Mouse (Mus musculus) lung, embryonic 14.5 days (tissue): ENCODE results near the gene Xndc1. TPM values are rescaled to one million over a fixed set of nuclear protein-coding genes. Genes with fewer than 3 reads are reported as not detected.

Experiments used
- ATAC-seq: fragments of 200-750 bp; cut with Nextera tagmentation; 2 replicates; pipeline ENCODE4 v1.8.0; 2017; ENCODE audit warnings: mild to moderate bottlenecking, moderate TSS enrichment, moderate library complexity; ENCODE audit not compliant: insufficient read depth
- DNase-seq: peaks from one replicate; pipeline ENCODE4 v3.0.0-alpha.2; 2015
- H3K27ac ChIP-seq: fragments of 300-500 bp; sonication (generic); 2 replicates; pipeline ENCODE4 v1.5.1; 2014; ENCODE audit warnings: low read depth, mild to moderate bottlenecking, moderate library complexity
- H3K27me3 ChIP-seq: fragments of 300-500 bp; sonication (generic); 2 replicates; pipeline ENCODE4 v1.6.1; 2014; ENCODE audit warnings: low read length, control low read depth; ENCODE audit not compliant: insufficient read depth
- H3K36me3 ChIP-seq: fragments of 300-500 bp; sonication (generic); 2 replicates; pipeline ENCODE4 v1.6.1; 2014; ENCODE audit warnings: control low read depth; ENCODE audit not compliant: insufficient read depth
- H3K4me1 ChIP-seq: fragments of 300-500 bp; sonication (generic); 2 replicates; pipeline ENCODE4 v1.6.1; 2014; ENCODE audit warnings: antibody characterized with exemption, control low read depth; ENCODE audit not compliant: insufficient read depth
- H3K4me2 ChIP-seq: fragments of 300-500 bp; sonication (generic); 2 replicates; pipeline ENCODE4 v1.6.1; 2014; ENCODE audit warnings: mild to moderate bottlenecking
- H3K4me3 ChIP-seq: fragments of 300-500 bp; sonication (generic); 2 replicates; pipeline ENCODE4 v1.5.1; 2014; ENCODE audit warnings: low read depth, low read length
- H3K9ac ChIP-seq: fragments of 300-500 bp; sonication (generic); 2 replicates; pipeline ENCODE4 v1.6.1; 2014
- H3K9me3 ChIP-seq: fragments of 300-500 bp; sonication (generic); 2 replicates; pipeline ENCODE4 v1.6.1; 2016; ENCODE audit warnings: low read depth, low read length, control low read depth
- CTCF ChIP-seq: IDR thresholded peaks from 2 replicates; pipeline ENCODE4 v1.5.1; 2016; ENCODE audit warnings: antibody characterized with exemption, low read depth
- WGBS: fragments of 180-500 bp; shearing (Covaris S2); extraction: QIAGEN DNeasy Blood & Tissue Kit; methylation state at CpG from one replicate; pipeline ENCODE4 v1.1.7; 2014; 5-methylcytosine and 5-hydroxymethylcytosine counted together
- polyA plus RNA-seq: library from polyadenylated mRNA; unstranded; fragments of >200 nt; fragmentation: Nextera tagmentation; extraction: Ambion mirVana; gene quantifications from 2 replicates; pipeline ENCODE4 v1.2.1, GENCODE M21; 2014

Xndc1 gene
- polyA plus RNA-seq, 1 experiment from 2014 or later = 26.9 TPM

- no peak for ATAC-seq
- Histone ChIP-seq H3K9me3 (no peaks in the 10 kb centered on the region), H3K27me3 (no peaks in the 10 kb centered on the region), H3K4me2 (no peak within 1 kb of the TSS), H3K9ac (no peak within 1 kb of the TSS), H3K36me3 (no peaks in the 10 kb centered on the region), H3K4me3 (no peak within 1 kb of the TSS), H3K4me1 (peaks cover 4% of the 10 kb centered on the region; the same call in 1 of the 2 replicates), H3K27ac (no peak within 1 kb of the TSS)
- TF ChIP-seq CTCF = no peak
- WGBS = 68% methylated on average over 7 of the region's 7 CpGs
- DNase-seq = no peak
Measured at GRCm38 (mm10) chr7:102109171-102109570, 43.9 kb downstream of the Xndc1 start, which contains the start of gene Art5. Gene Art5, minus strand, starts transcription at chr7:102109489.

GRCm38 (mm10) chr7:102109746-102110145, 44.4 kb downstream of the Xndc1 start:
- H3K4me1 ChIP-seq = peaks cover 4% of the 10 kb centered on the region; the same call in 1 of the 2 replicates
- H3K4me3 ChIP-seq = no peak overlapping the region
- no peaks in the 10 kb centered on the region for H3K27me3 ChIP-seq
- WGBS = 79% methylated on average over 4 of the region's 4 CpGs
- ATAC-seq = no peak
- no peak overlapping the region for H3K4me2 ChIP-seq
- H3K9me3 ChIP-seq = no peaks in the 10 kb centered on the region
- no peak for DNase-seq
- no peak overlapping the region for H3K27ac ChIP-seq
- no peak for TF ChIP-seq CTCF
- H3K9ac ChIP-seq = no peak overlapping the region
- H3K36me3 ChIP-seq = no peaks in the 10 kb centered on the region

- no peak for TF ChIP-seq CTCF
- Histone ChIP-seq H3K4me3 (no peak overlapping the region), H3K27ac (no peak overlapping the region), H3K27me3 (no peaks in the 10 kb centered on the region), H3K4me2 (no peak overlapping the region), H3K9me3 (no peaks in the 10 kb centered on the region), H3K4me1 (no peaks in the 10 kb centered on the region), H3K36me3 (peaks cover 3% of the 10 kb centered on the region; the same call in 1 of the 2 replicates), H3K9ac (no peak overlapping the region)
- 63% methylated on average over 45 of the region's 45 CpGs for WGBS
- DNase-seq (no peak), ATAC-seq (no peak)
Measured at GRCm38 (mm10) chr7:102113151-102113729, 47.9 kb downstream of the Xndc1 start.

GRCm38 (mm10) chr7:102116579-102117331, 51.4 kb downstream of the Xndc1 start, which contains the start of gene Chrna10:
Gene Chrna10, minus strand, starts transcription at chr7:102116828.
- Histone ChIP-seq H3K4me3 (no peak within 1 kb of the TSS), H3K27me3 (no peaks in the 10 kb centered on the region), H3K9me3 (no peaks in the 10 kb centered on the region), H3K36me3 (peaks cover 38% of the 10 kb centered on the region), H3K9ac (no peak within 1 kb of the TSS), H3K27ac (no peak within 1 kb of the TSS), H3K4me1 (no peaks in the 10 kb centered on the region), H3K4me2 (no peak within 1 kb of the TSS)
- no peak for TF ChIP-seq CTCF
- peak; percentile 42; the same call in 1 of the 2 replicates for ATAC-seq
- 33% methylated on average over 7 of the region's 7 CpGs for WGBS
- DNase-seq = no peak

- Histone ChIP-seq H3K4me1 (no peaks in the 10 kb centered on the region), H3K9ac (no peak overlapping the region), H3K27me3 (no peaks in the 10 kb centered on the region), H3K4me3 (no peak overlapping the region), H3K9me3 (no peaks in the 10 kb centered on the region), H3K27ac (no peak overlapping the region), H3K36me3 (peaks cover 44% of the 10 kb centered on the region), H3K4me2 (no peak overlapping the region)
- no peak for ATAC-seq
- no peak for TF ChIP-seq CTCF
- WGBS = 68% methylated on average over 6 of the region's 6 CpGs
- no peak for DNase-seq
Measured at GRCm38 (mm10) chr7:102117382-102117781, 52.1 kb downstream of the Xndc1 start.

GRCm38 (mm10) chr7:102120326-102120725, 55.0 kb downstream of the Xndc1 start:
- no peak for TF ChIP-seq CTCF
- WGBS = 93% methylated on average over 10 of the region's 10 CpGs
- Histone ChIP-seq H3K4me1 (no peaks in the 10 kb centered on the region), H3K4me3 (no peak overlapping the region), H3K27me3 (no peaks in the 10 kb centered on the region), H3K27ac (no peak overlapping the region), H3K9me3 (no peaks in the 10 kb centered on the region), H3K36me3 (peaks cover 72% of the 10 kb centered on the region), H3K9ac (no peak overlapping the region), H3K4me2 (no peak overlapping the region)
- ATAC-seq (no peak), DNase-seq (no peak)

- DNase-seq (peak; percentile 60), ATAC-seq (peak; percentile 54; the same call in 1 of the 2 replicates)
- no peak for TF ChIP-seq CTCF
- no peaks in the 10 kb centered on the region for H3K4me1 ChIP-seq
- no peak overlapping the region for H3K4me3 ChIP-seq
- H3K27me3 ChIP-seq = no peaks in the 10 kb centered on the region
- H3K9me3 ChIP-seq = no peaks in the 10 kb centered on the region
- peaks cover 87% of the 10 kb centered on the region for H3K36me3 ChIP-seq
- H3K4me2 ChIP-seq = no peak overlapping the region
- H3K27ac ChIP-seq = no peak overlapping the region
- no peak overlapping the region for H3K9ac ChIP-seq
- WGBS = 72% methylated on average over 4 of the region's 4 CpGs
Measured at GRCm38 (mm10) chr7:102132395-102132794, 67.1 kb downstream of the Xndc1 start.

Other genes starting within 250 kb of the Xndc1 start
- gene Phox2a, start 247.2 kb upstream of the Xndc1 start, polyA plus RNA-seq = 0.34 and 0.67 TPM in 2 replicates
- gene Inppl1, start 227.3 kb upstream of the Xndc1 start, polyA plus RNA-seq = 35.6 and 37.4 TPM in 2 replicates
- 2.6 and 2.8 TPM in 2 replicates for gene Folr2, start 208.3 kb upstream of the Xndc1 start, polyA plus RNA-seq
- 85.9 and 90.4 TPM in 2 replicates for gene Anapc15, start 201.8 kb upstream of the Xndc1 start, polyA plus RNA-seq
- 0.20 and 0.73 TPM in 2 replicates for gene Folr1, start 194.7 kb upstream of the Xndc1 start, polyA plus RNA-seq
- gene Lamtor1, start 159.6 kb upstream of the Xndc1 start, polyA plus RNA-seq = 151 and 161 TPM in 2 replicates
- 0.30 and 0.43 TPM in 2 replicates for gene Tomt, start 159.2 kb upstream of the Xndc1 start, polyA plus RNA-seq
- gene Lrrc51, start 131.6 kb upstream of the Xndc1 start, polyA plus RNA-seq = 7.7 and 8.3 TPM in 2 replicates
- 109 TPM in 2 replicates for gene Numa1, start 131.4 kb upstream of the Xndc1 start, polyA plus RNA-seq
- gene Il18bp, start 46.8 kb upstream of the Xndc1 start, polyA plus RNA-seq = 2.2 and 2.6 TPM in 2 replicates
- gene Rnf121, start within 50 bp of the Xndc1 start, polyA plus RNA-seq = 24.8 and 29.3 TPM in 2 replicates
- 1.0 and 1.2 TPM in 2 replicates for gene Xntrpc, start 202 bp downstream of the Xndc1 start, polyA plus RNA-seq
- gene Trpc2, start 17.6 kb downstream of the Xndc1 start, polyA plus RNA-seq = not detected in 2 replicates
- gene Art1, start 36.2 kb downstream of the Xndc1 start, polyA plus RNA-seq = 0.50 and 0.65 TPM in 2 replicates
- 1.1 and 1.2 TPM in 2 replicates for gene Art5, start 44.0 kb downstream of the Xndc1 start, polyA plus RNA-seq
- not detected in 2 replicates for gene Chrna10, start 51.3 kb downstream of the Xndc1 start, polyA plus RNA-seq
- gene Nup98, start 144.7 kb downstream of the Xndc1 start, polyA plus RNA-seq = 50.2 and 50.7 TPM in 2 replicates
- 77.9 and 80.4 TPM in 2 replicates for gene Pgap2, start 144.7 kb downstream of the Xndc1 start, polyA plus RNA-seq
- 68.4 and 71.9 TPM in 2 replicates for gene Rhog, start 190.5 kb downstream of the Xndc1 start, polyA plus RNA-seq
- gene Stim1, start 202.3 kb downstream of the Xndc1 start, polyA plus RNA-seq = 15.9 and 16.3 TPM in 2 replicates